Mouse (Mus musculus): ENCODE data around the gene Srcap. TPM values are rescaled to one million over a fixed set of nuclear protein-coding genes. Genes with fewer than 3 reads are reported as not detected.

Gene Srcap
- polyA plus RNA-seq, 1 experiment from 2014 or later: 39.6 TPM

GRCm38 (mm10) chr7:127607150-127607549 lies 95.4 kb downstream of the Srcap start:
- Histone ChIP-seq H3K4me3 (ENCODE audit: low read length) (no peak overlapping the region), H3K4me1 (ENCODE audit: insufficient read depth, low read length) (no peaks in the 10 kb centered on the region), H3K4me2 (replicated peaks; ENCODE audit: low read depth, low read length) (no peak overlapping the region), H3K27me3 (ENCODE audit: insufficient read depth, low read length) (no peaks in the 10 kb centered on the region), H3K9me3 (ENCODE audit: low read length) (peaks cover 6% of the 10 kb centered on the region; the same call in 1 of the 2 replicates), H3K9ac (replicated peaks; ENCODE audit: low read length) (no peak overlapping the region), H3K27ac (ENCODE audit: low read length) (no peak overlapping the region), H3K36me3 (ENCODE audit: insufficient read depth, low read length) (peaks cover 56% of the 10 kb centered on the region)
- ATAC-seq (ENCODE audit: low FRiP score, low TSS enrichment): no peak
- WGBS: 91% methylated on average over 6 of the region's 6 CpGs

Small RNA genes lying within 50 kb of the gene (microRNA-seq; reads per million reads assigned to microRNA genes)
- gene Gm47278: not detected
- not detected for gene Mir7060

Other genes starting within 250 kb of the Srcap start
- 105 and 108 TPM in 2 replicates for gene Sephs2, start 237.9 kb upstream of the Srcap start, polyA plus RNA-seq (2015; fragmentation: Nextera tagmentation; extraction: Ambion mirVana)
- 1.0 and 1.4 TPM in 2 replicates for gene Itgal, start 215.7 kb upstream of the Srcap start, polyA plus RNA-seq (2015; fragmentation: Nextera tagmentation; extraction: Ambion mirVana)
- 25.4 and 25.5 TPM in 2 replicates for gene Zfp768, start 166.4 kb upstream of the Srcap start, polyA plus RNA-seq (2015; fragmentation: Nextera tagmentation; extraction: Ambion mirVana)
- 10.6 and 11.3 TPM in 2 replicates for gene Zfp747, start 135.9 kb upstream of the Srcap start, polyA plus RNA-seq (2015; fragmentation: Nextera tagmentation; extraction: Ambion mirVana)
- gene 9130019O22Rik, start 124.8 kb upstream of the Srcap start, polyA plus RNA-seq (2015; fragmentation: Nextera tagmentation; extraction: Ambion mirVana): 6.8 and 7.0 TPM in 2 replicates
- 8.3 and 8.8 TPM in 2 replicates for gene E430018J23Rik, start 118.4 kb upstream of the Srcap start, polyA plus RNA-seq (2015; fragmentation: Nextera tagmentation; extraction: Ambion mirVana)
- 9.0 and 9.5 TPM in 2 replicates for gene Zfp764, start 105.2 kb upstream of the Srcap start, polyA plus RNA-seq (2015; fragmentation: Nextera tagmentation; extraction: Ambion mirVana)
- gene Zfp688, start 89.9 kb upstream of the Srcap start, polyA plus RNA-seq (2015; fragmentation: Nextera tagmentation; extraction: Ambion mirVana): 28.1 and 32.0 TPM in 2 replicates
- gene Zfp689, start 62.8 kb upstream of the Srcap start, polyA plus RNA-seq (2015; fragmentation: Nextera tagmentation; extraction: Ambion mirVana): 8.4 TPM in 2 replicates
- gene Prr14, start 52.4 kb upstream of the Srcap start, polyA plus RNA-seq (2015; fragmentation: Nextera tagmentation; extraction: Ambion mirVana): 41.9 and 47.2 TPM in 2 replicates
- 12.2 and 13.1 TPM in 2 replicates for gene Fbrs, start 32.8 kb upstream of the Srcap start, polyA plus RNA-seq (2015; fragmentation: Nextera tagmentation; extraction: Ambion mirVana)
- gene Gm42715, start 7.6 kb downstream of the Srcap start, polyA plus RNA-seq (2015; fragmentation: Nextera tagmentation; extraction: Ambion mirVana): 16.2 and 22.4 TPM in 2 replicates
- 10.5 and 10.6 TPM in 2 replicates for gene Tmem265, start 49.4 kb downstream of the Srcap start, polyA plus RNA-seq (2015; fragmentation: Nextera tagmentation; extraction: Ambion mirVana)
- gene Phkg2, start 61.4 kb downstream of the Srcap start, polyA plus RNA-seq (2015; fragmentation: Nextera tagmentation; extraction: Ambion mirVana): 40.7 and 46.7 TPM in 2 replicates
- 16.7 and 17.6 TPM in 2 replicates for gene Ccdc189, start 76.6 kb downstream of the Srcap start, polyA plus RNA-seq (2015; fragmentation: Nextera tagmentation; extraction: Ambion mirVana)
- 50.6 and 51.4 TPM in 2 replicates for gene Rnf40, start 76.8 kb downstream of the Srcap start, polyA plus RNA-seq (2015; fragmentation: Nextera tagmentation; extraction: Ambion mirVana)
- 19.8 and 22.1 TPM in 2 replicates for gene Zfp629, start 103.8 kb downstream of the Srcap start, polyA plus RNA-seq (2015; fragmentation: Nextera tagmentation; extraction: Ambion mirVana)
- gene Bcl7c, start 196.9 kb downstream of the Srcap start, polyA plus RNA-seq (2015; fragmentation: Nextera tagmentation; extraction: Ambion mirVana): 50.5 and 54.5 TPM in 2 replicates
- 14.0 and 14.7 TPM in 2 replicates for gene Ctf1, start 200.8 kb downstream of the Srcap start, polyA plus RNA-seq (2015; fragmentation: Nextera tagmentation; extraction: Ambion mirVana)
- gene Ctf2, start 220.2 kb downstream of the Srcap start, polyA plus RNA-seq (2015; fragmentation: Nextera tagmentation; extraction: Ambion mirVana): 0.15 and 0.32 TPM in 2 replicates
- gene Fbxl19, start 232.6 kb downstream of the Srcap start, polyA plus RNA-seq (2015; fragmentation: Nextera tagmentation; extraction: Ambion mirVana): 5.4 TPM in 2 replicates

All from kidney, embryonic 16.5 days (tissue).